ENCODE assay signal across 18 mouse cellular contexts in the genomic region with DNA sequence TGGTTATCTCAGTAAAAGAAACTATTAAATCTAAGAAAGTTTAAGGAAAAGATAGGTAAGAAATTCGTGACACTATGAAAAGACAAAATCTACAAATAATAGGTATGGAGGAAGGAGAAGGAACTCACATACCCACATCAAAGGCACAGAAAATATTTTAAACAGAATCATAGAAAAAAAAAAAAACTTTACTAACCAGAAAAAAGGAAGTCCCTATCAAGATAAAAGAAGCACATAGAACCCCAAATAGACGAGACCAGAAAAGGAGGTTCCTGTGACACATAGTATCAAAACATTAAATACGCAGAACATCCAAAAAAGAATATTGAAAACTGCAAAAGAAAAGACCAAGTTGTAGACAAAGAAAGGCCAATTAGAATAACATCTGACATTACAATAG.
"Had no signal": no experiment of that assay in that cellular context is flagged by ENCODE, and none has a peak within 500 bp of the region (broad histone marks: within the 10 kb centered on the region; RNA-seq: fewer than 3 reads in every experiment).

No protein-coding gene starts in this region.

- H3K36me3 ChIP-seq: limb, embryonic 10.5 days; limb, embryonic 13.5 days; liver, embryonic 13.5 days; neural tube, embryonic 13.5 days had no signal

- DNase-seq: kidney, adult 2 months; kidney, postnatal 36 days; liver; liver, embryonic 13.5 days; lung, adult 2 months; lung, postnatal 14 days; lung, postnatal 4 days; midbrain, embryonic 14.5 days; retina, postnatal 1 day; thymus, adult 2 months; thymus, postnatal 14 days; thymus, postnatal 4 days had no signal

- H3K9me3 ChIP-seq: limb, embryonic 10.5 days; limb, embryonic 13.5 days; liver, embryonic 13.5 days; neural tube, embryonic 13.5 days had no signal

- H3K27me3 ChIP-seq: limb, embryonic 13.5 days; liver, embryonic 13.5 days; neural tube, embryonic 13.5 days had no signal

- H3K4me2 ChIP-seq: limb, embryonic 13.5 days; liver, embryonic 13.5 days; midbrain, embryonic 11.5 days; neural tube, embryonic 13.5 days had no signal

- H3K4me3 ChIP-seq: limb, embryonic 10.5 days; limb, embryonic 13.5 days; liver, embryonic 13.5 days; neural tube, embryonic 13.5 days had no signal

- H3K27ac ChIP-seq: kidney, postnatal 0 days; limb, embryonic 10.5 days; limb, embryonic 13.5 days; liver, embryonic 13.5 days; neural tube, embryonic 13.5 days; stomach, postnatal 0 days had no signal

- H3K4me1 ChIP-seq: limb, embryonic 10.5 days; limb, embryonic 13.5 days; liver, embryonic 13.5 days; neural tube, embryonic 13.5 days had no signal

- H3K9ac ChIP-seq: limb, embryonic 13.5 days; liver, embryonic 13.5 days; neural tube, embryonic 13.5 days had no signal
